Mouse (Mus musculus) kidney, adult 2 months (tissue): ENCODE measurements around the gene Tfpt.
"Not testable (repeated sequence)": the region's sequence is repeated elsewhere in the genome, so short reads cannot be mapped to it uniquely, and the experiment has no call there.

Source experiments
- CTCF ChIP-seq: fragments of 200-500 bp; conservative IDR thresholded peaks from 2 replicates; pipeline ENCODE4 v1.5.1; 2011; ENCODE audit warnings: low read depth, mild to moderate bottlenecking, control low read depth, low read length, moderate library complexity, mixed read lengths; ENCODE audit not compliant: insufficient read depth, insufficient read length
- POLR2A ChIP-seq: fragments of 200-500 bp; IDR thresholded peaks from one replicate; pipeline ENCODE4 v1.6.1; 2011; ENCODE audit warnings: low read depth, low read length, control low read depth

DNA sequence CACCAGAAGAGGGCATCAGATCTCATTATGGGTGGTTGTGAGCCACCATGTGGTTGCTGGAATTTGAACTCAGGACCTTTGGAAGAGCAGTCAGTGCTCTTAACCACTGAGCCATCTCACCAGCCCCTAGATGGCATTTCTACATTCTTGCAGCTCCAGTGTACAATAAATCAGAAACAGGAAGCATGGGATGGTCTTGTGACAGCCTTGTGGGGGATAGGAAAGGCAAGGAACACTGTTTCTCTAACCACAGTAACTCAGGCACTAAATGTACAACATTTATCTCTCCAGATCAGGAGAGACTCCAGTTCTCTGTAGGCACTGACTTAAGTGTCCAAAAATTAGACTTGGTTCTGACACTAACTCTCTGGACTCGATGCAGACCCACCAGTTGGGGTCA, 32.0 kb downstream of the Tfpt start:
- TF ChIP-seq POLR2A, CTCF: not testable (repeated sequence)
